Mouse (Mus musculus) forebrain, embryonic 16.5 days (tissue): ENCODE results near the gene Rora. TPM values are rescaled to one million over a fixed set of nuclear protein-coding genes. Genes with fewer than 3 reads are reported as not detected.
A peak's percentile ranks its signal among the peaks of the same experiment; 100 is the strongest.

Experiments
- ATAC-seq: fragments of 200-750 bp; cut with Nextera tagmentation; 2 replicates; pipeline ENCODE4 v1.8.0; 2017; ENCODE audit warnings: mild to moderate bottlenecking, moderate library complexity
- H3K27ac ChIP-seq: fragments of 300-500 bp; sonication (generic); 2 replicates; pipeline ENCODE4 v1.5.1; 2014; ENCODE audit warnings: low read length, control low read depth
- H3K27me3 ChIP-seq: fragments of 300-500 bp; sonication (generic); replicated peaks from 2 replicates; pipeline ENCODE4 v1.6.1; 2014; ENCODE audit warnings: low read length; ENCODE audit not compliant: control insufficient read depth, insufficient read depth
- H3K36me3 ChIP-seq: fragments of 300-500 bp; sonication (generic); 2 replicates; pipeline ENCODE4 v1.6.1; 2014; ENCODE audit not compliant: control insufficient read depth, insufficient read depth
- H3K4me1 ChIP-seq: fragments of 300-500 bp; sonication (generic); replicated peaks from 2 replicates; pipeline ENCODE4 v1.6.1; 2014; ENCODE audit warnings: low read length; ENCODE audit not compliant: control insufficient read depth, insufficient read depth
- H3K4me2 ChIP-seq: fragments of 300-500 bp; sonication (generic); 2 replicates; pipeline ENCODE4 v1.6.1; 2014; ENCODE audit warnings: mild to moderate bottlenecking, low read length, control low read depth
- H3K4me3 ChIP-seq: fragments of 300-500 bp; sonication (generic); replicated peaks from 2 replicates; pipeline ENCODE4 v1.5.1; 2014; ENCODE audit warnings: mild to moderate bottlenecking, low read length, control low read depth
- H3K9ac ChIP-seq: fragments of 300-500 bp; sonication (generic); replicated peaks from 2 replicates; pipeline ENCODE4 v1.6.1; 2014; ENCODE audit warnings: low read depth, low read length, control low read depth
- H3K9me3 ChIP-seq: fragments of 300-500 bp; sonication (generic); 2 replicates; pipeline ENCODE4 v1.6.1; 2016; ENCODE audit warnings: low read length; ENCODE audit not compliant: control insufficient read depth
- WGBS: fragments of 180-500 bp; shearing (Covaris S2); extraction: QIAGEN DNeasy Blood & Tissue Kit; methylation state at CpG from one replicate; pipeline ENCODE4 v1.1.7; 2014; 5-methylcytosine and 5-hydroxymethylcytosine counted together
- polyA plus RNA-seq: library from polyadenylated mRNA; unstranded; fragments of >200 nt; fragmentation: Nextera tagmentation; extraction: Ambion mirVana; gene quantifications from 2 replicates; pipeline ENCODE4 v1.2.1, GENCODE M21; 2015

The Rora gene
- polyA plus RNA-seq, 1 experiment from 2014 or later: 7.9 TPM

- Histone ChIP-seq H3K9me3 (0 out of 2 replicates have a peak, but pooled peaks cover 3% of the 10 kb centered on the region), H3K27ac (no peak overlapping the region), H3K4me3 (no peak overlapping the region), H3K27me3 (no peaks in the 10 kb centered on the region), H3K4me2 (no peak overlapping the region), H3K36me3 (no peaks in the 10 kb centered on the region), H3K4me1 (peaks cover 17% of the 10 kb centered on the region), H3K9ac (no peak overlapping the region)
- WGBS: 87% methylated on average over 6 of the region's 6 CpGs
- no peak for ATAC-seq
Observed at GRCm38 (mm10) chr9:68926406-68926805, 272.8 kb downstream of the Rora start.

GRCm38 (mm10) chr9:68933159-68933558 is 279.6 kb downstream of the Rora start:
- Histone ChIP-seq H3K36me3 (no peaks in the 10 kb centered on the region), H3K4me1 (0 out of 2 replicates have a peak, but pooled peaks cover 4% of the 10 kb centered on the region), H3K4me2 (no peak overlapping the region), H3K27me3 (no peaks in the 10 kb centered on the region), H3K9me3 (0 out of 2 replicates have a peak, but pooled peaks cover 3% of the 10 kb centered on the region), H3K9ac (no peak overlapping the region), H3K4me3 (no peak overlapping the region), H3K27ac (no peak overlapping the region)
- WGBS: 77% methylated on average over 3 of the region's 3 CpGs
- no peak for ATAC-seq

- H3K9me3 ChIP-seq: no peaks in the 10 kb centered on the region
- H3K36me3 ChIP-seq: no peaks in the 10 kb centered on the region
- H3K27ac ChIP-seq: no peak overlapping the region
- H3K9ac ChIP-seq: no peak overlapping the region
- H3K4me3 ChIP-seq: no peak overlapping the region
- H3K4me1 ChIP-seq: 0 out of 2 replicates have a peak, but pooled peaks cover 4% of the 10 kb centered on the region
- 60% methylated on average over 4 of the region's 4 CpGs for WGBS
- no peak overlapping the region for H3K4me2 ChIP-seq
- H3K27me3 ChIP-seq: no peaks in the 10 kb centered on the region
- ATAC-seq: no peak
Observed at GRCm38 (mm10) chr9:68934238-68934637, 280.7 kb downstream of the Rora start.

- no peaks in the 10 kb centered on the region for H3K36me3 ChIP-seq
- H3K4me1 ChIP-seq: no peaks in the 10 kb centered on the region
- H3K4me3 ChIP-seq: no peak overlapping the region
- no peaks in the 10 kb centered on the region for H3K27me3 ChIP-seq
- no peak overlapping the region for H3K9ac ChIP-seq
- WGBS: 95% methylated on average over 11 of the region's 11 CpGs
- no peak overlapping the region for H3K27ac ChIP-seq
- no peak overlapping the region for H3K4me2 ChIP-seq
- no peaks in the 10 kb centered on the region for H3K9me3 ChIP-seq
- ATAC-seq: no peak
Observed at GRCm38 (mm10) chr9:68935611-68936010, 282.0 kb downstream of the Rora start.

GRCm38 (mm10) chr9:68941037-68941436 is 287.5 kb downstream of the Rora start:
- no peaks in the 10 kb centered on the region for H3K9me3 ChIP-seq
- H3K27ac ChIP-seq: no peak overlapping the region
- peak; percentile 89 for ATAC-seq
- no peak overlapping the region for H3K9ac ChIP-seq
- no peak overlapping the region for H3K4me2 ChIP-seq
- no peaks in the 10 kb centered on the region for H3K36me3 ChIP-seq
- no peaks in the 10 kb centered on the region for H3K4me1 ChIP-seq
- 27% methylated on average over 7 of the region's 7 CpGs for WGBS
- no peaks in the 10 kb centered on the region for H3K27me3 ChIP-seq
- no peak overlapping the region for H3K4me3 ChIP-seq

GRCm38 (mm10) chr9:68942595-68943011 is 289.0 kb downstream of the Rora start:
- no peaks in the 10 kb centered on the region for H3K4me1 ChIP-seq
- no peaks in the 10 kb centered on the region for H3K36me3 ChIP-seq
- no peak overlapping the region for H3K4me3 ChIP-seq
- no peak overlapping the region for H3K9ac ChIP-seq
- no peaks in the 10 kb centered on the region for H3K9me3 ChIP-seq
- H3K27me3 ChIP-seq: no peaks in the 10 kb centered on the region
- 38% methylated on average over 4 of the region's 4 CpGs for WGBS
- ATAC-seq: peak; percentile 62; the same call in 1 of the 2 replicates
- no peak overlapping the region for H3K4me2 ChIP-seq
- no peak overlapping the region for H3K27ac ChIP-seq

- no peaks in the 10 kb centered on the region for H3K4me1 ChIP-seq
- H3K4me2 ChIP-seq: no peak overlapping the region
- H3K9ac ChIP-seq: no peak overlapping the region
- no peak for ATAC-seq
- H3K36me3 ChIP-seq: no peaks in the 10 kb centered on the region
- no peak overlapping the region for H3K4me3 ChIP-seq
- 98% methylated on average over 3 of the region's 3 CpGs for WGBS
- no peaks in the 10 kb centered on the region for H3K27me3 ChIP-seq
- H3K9me3 ChIP-seq: no peaks in the 10 kb centered on the region
- no peak overlapping the region for H3K27ac ChIP-seq
Observed at GRCm38 (mm10) chr9:68944026-68944425, 290.4 kb downstream of the Rora start.

- H3K27ac ChIP-seq: no peak overlapping the region
- WGBS: 11% methylated on average over 6 of the region's 6 CpGs
- H3K27me3 ChIP-seq: no peaks in the 10 kb centered on the region
- H3K36me3 ChIP-seq: no peaks in the 10 kb centered on the region
- no peaks in the 10 kb centered on the region for H3K4me1 ChIP-seq
- no peak overlapping the region for H3K4me2 ChIP-seq
- ATAC-seq: no peak
- no peak overlapping the region for H3K4me3 ChIP-seq
- H3K9me3 ChIP-seq: no peaks in the 10 kb centered on the region
- H3K9ac ChIP-seq: no peak overlapping the region
Observed at GRCm38 (mm10) chr9:68947707-68948106, 294.1 kb downstream of the Rora start.

GRCm38 (mm10) chr9:68948141-68948540 is 294.6 kb downstream of the Rora start:
- no peak overlapping the region for H3K4me3 ChIP-seq
- ATAC-seq: no peak
- WGBS: 60% methylated on average over 3 of the region's 3 CpGs
- no peaks in the 10 kb centered on the region for H3K4me1 ChIP-seq
- H3K4me2 ChIP-seq: no peak overlapping the region
- no peaks in the 10 kb centered on the region for H3K27me3 ChIP-seq
- H3K9ac ChIP-seq: no peak overlapping the region
- H3K27ac ChIP-seq: no peak overlapping the region
- no peaks in the 10 kb centered on the region for H3K36me3 ChIP-seq
- no peaks in the 10 kb centered on the region for H3K9me3 ChIP-seq
